29 mouse cellular contexts compared by ENCODE assay signal in genomic region chr2:173689835-173690234, GRCm38 (mm10). TPM values are rescaled to one million over a fixed set of nuclear protein-coding genes. Genes with fewer than 3 reads are reported as not detected.
DNase-seq lines count a peak whose midpoint lies in the region; ATAC-seq and TF ChIP-seq lines count a peak whose summit lies in the region.
"Had no signal": no experiment of that assay in that cellular context is flagged by ENCODE, and none has a peak within 500 bp of the region (broad histone marks: within the 10 kb centered on the region; RNA-seq: fewer than 3 reads in every experiment).

No protein-coding gene starts in this region.

- H3ac ChIP-seq in myocyte (ENCODE audit: control insufficient read depth, insufficient read length), result no peak overlapping the region

- peaks cover 8% of the 10 kb centered on the region; the same call in 1 of the 2 replicates for H3K4me1 ChIP-seq in liver, embryonic 12.5 days
- no peaks in the 10 kb centered on the region for H3K4me1 ChIP-seq in liver, embryonic 11.5 days (replicated peaks; ENCODE audit: control insufficient read depth, insufficient read depth, low read length)

- H3K79me2 ChIP-seq in myocyte (ENCODE audit: control insufficient read depth, insufficient read depth), result peaks cover 16% of the 10 kb centered on the region

- no peak overlapping the region for H3K9ac ChIP-seq in liver, embryonic 12.5 days
- no peak overlapping the region for H3K9ac ChIP-seq in liver, embryonic 11.5 days (ENCODE audit: low read depth, low read length)
- H3K9ac ChIP-seq: forebrain, embryonic 12.5 days; hindbrain, embryonic 15.5 days had no signal

- no peak overlapping the region for H3K27ac ChIP-seq in liver, embryonic 12.5 days
- H3K27ac ChIP-seq in liver, embryonic 11.5 days (ENCODE audit: low read depth, low read length), result no peak overlapping the region
- H3K27ac ChIP-seq: forebrain, embryonic 12.5 days; heart, embryonic 10.5 days; hindbrain, embryonic 15.5 days had no signal

- no peak for TF ChIP-seq POLR2A in myocyte (IDR thresholded peaks at IDR 0.05; ENCODE audit: insufficient read length, low read depth)

- ATAC-seq in liver, embryonic 12.5 days, result 0 out of 2 replicates have a peak, but pooled peaks have one; percentile 16
- ATAC-seq in liver, embryonic 11.5 days (replicated peaks; ENCODE audit: low FRiP score), result no peak
- ATAC-seq: activated CD4-positive, CD25-positive, alpha-beta regulatory T cell, adult 4 months; CD4-positive, CD25-positive, alpha-beta regulatory T cell, adult 4 months; forebrain, embryonic 16.5 days; Patski had no signal

- H3K9me3 ChIP-seq in liver, embryonic 12.5 days (replicated peaks), result no peaks in the 10 kb centered on the region
- no peaks in the 10 kb centered on the region for H3K9me3 ChIP-seq in liver, embryonic 11.5 days (ENCODE audit: control insufficient read depth, low read length)
- H3K9me3 ChIP-seq: forebrain, embryonic 12.5 days; heart, embryonic 10.5 days; hindbrain, embryonic 15.5 days had no signal

- no peak for DNase-seq in liver, embryonic 11.5 days (ENCODE audit: low spot score)
- DNase-seq in lung, postnatal 36 days, result peak; percentile 28
- no peak for DNase-seq in lung, postnatal 4 days
- peak; percentile 67 for DNase-seq in adipocyte (ENCODE audit: low spot score)
- no peak for DNase-seq in kidney, postnatal 10 days
- no peak for DNase-seq in layer of hippocampus, adult 18-20 months (ENCODE audit: low spot score in 2 of 2)
- DNase-seq: adrenal gland, adult 2 months; adrenal gland, postnatal 25 days; B cell, adult 2 months; cerebellum, adult 18-20 months; cerebellum, adult 9-11 months; gastrocnemius, postnatal 10 days; heart, adult 18-20 months; heart, postnatal 10 days had no signal

- no peak overlapping the region for H3K4me2 ChIP-seq in liver, embryonic 12.5 days
- no peak overlapping the region for H3K4me2 ChIP-seq in liver, embryonic 11.5 days
- H3K4me2 ChIP-seq in myocyte (ENCODE audit: low read depth), result peak overlapping the region; percentile 28
- H3K4me2 ChIP-seq: forebrain, embryonic 12.5 days; hindbrain, embryonic 15.5 days had no signal

- H3K27me3 ChIP-seq in liver, embryonic 12.5 days (replicated peaks), result no peaks in the 10 kb centered on the region
- H3K27me3 ChIP-seq in liver, embryonic 11.5 days (replicated peaks; ENCODE audit: control insufficient read depth, insufficient read depth, low read length), result no peaks in the 10 kb centered on the region
- H3K27me3 ChIP-seq in myocyte (ENCODE audit: control insufficient read depth, insufficient read depth, insufficient read length), result no peaks in the 10 kb centered on the region
- H3K27me3 ChIP-seq: forebrain, embryonic 12.5 days; hindbrain, embryonic 15.5 days; Patski had no signal

- H3K36me3 ChIP-seq in liver, embryonic 12.5 days, result peaks cover 44% of the 10 kb centered on the region
- peaks cover 12% of the 10 kb centered on the region for H3K36me3 ChIP-seq in liver, embryonic 11.5 days (ENCODE audit: control insufficient read depth, insufficient read depth, low read length)
- H3K36me3 ChIP-seq in myocyte (ENCODE audit: control insufficient read depth, insufficient read depth), result peaks cover 19% of the 10 kb centered on the region
- H3K36me3 ChIP-seq: hindbrain, embryonic 15.5 days had no signal

- H3K4me3 ChIP-seq in liver, embryonic 12.5 days, result no peak overlapping the region
- no peak overlapping the region for H3K4me3 ChIP-seq in liver, embryonic 11.5 days (ENCODE audit: low read depth, low read length)
- no peak overlapping the region for H3K4me3 ChIP-seq in myocyte
- H3K4me3 ChIP-seq: forebrain, embryonic 12.5 days; heart, embryonic 10.5 days; hindbrain, embryonic 15.5 days had no signal

TF ChIP-seq in myocyte, 11 proteins besides CTCF, POLR2A, EP300 and RAD21:
- TF ChIP-seq CEBPB (IDR thresholded peaks at IDR 0.05; ENCODE audit: insufficient read depth, poor library complexity, severe bottlenecking) (peak; percentile 97), REST (IDR thresholded peaks at IDR 0.05; ENCODE audit: insufficient read depth, insufficient read length) (no peak), TCF12 (IDR thresholded peaks at IDR 0.05; ENCODE audit: insufficient read depth, poor library complexity, severe bottlenecking) (peak; percentile 99), POLR2AphosphoS2 (IDR thresholded peaks at IDR 0.05; ENCODE audit: insufficient read length, low read depth) (no peak), SRF (IDR thresholded peaks at IDR 0.05; ENCODE audit: control insufficient read depth, insufficient read length, low read depth) (no peak), TCF3 (IDR thresholded peaks at IDR 0.05; ENCODE audit: insufficient read length, low read depth) (peak; percentile 94), E2F4 (IDR thresholded peaks at IDR 0.05; ENCODE audit: insufficient read depth) (no peak), MAX (IDR thresholded peaks at IDR 0.05; ENCODE audit: low read depth) (peak; percentile 68), MYOG (IDR thresholded peaks at IDR 0.05; ENCODE audit: control insufficient read depth in 1 of 3, insufficient read depth in 1 of 3, insufficient read length in 2 of 3, low read depth in 2 of 3) (peak; percentile 47 to 96 (median 94)), USF1 (IDR thresholded peaks at IDR 0.05; ENCODE audit: low read depth) (no peak), MYOD1 (IDR thresholded peaks at IDR 0.05; ENCODE audit: control insufficient read depth in 1 of 3, insufficient read length in 2 of 3, low read depth in 2 of 3) (peak; percentile 96 to 100 (median 99))

RNA-seq across cellular contexts. Expression of gene 1700010B08Rik, which starts 29.4 kb away (rescaled TPM):
- not detected in 2 replicates for polyA plus RNA-seq in liver, embryonic 12.5 days (2016; fragmentation: Nextera tagmentation; extraction: Ambion mirVana)
- not detected in 2 replicates for polyA plus RNA-seq in liver, embryonic 11.5 days (2014; fragmentation: Nextera tagmentation; extraction: Ambion mirVana)
- 0.05 TPM for polyA plus RNA-seq in myocyte (2012; fragmentation: generic; extraction: Trizol)
- not detected for total RNA-seq in layer of hippocampus, adult 18-20 months (2021)
- total RNA-seq: adrenal gland, adult 2 months; adrenal gland, postnatal 25 days; gastrocnemius, postnatal 10 days; gastrocnemius, postnatal 4 days; heart, adult 18-20 months; heart, postnatal 10 days; hematopoietic stem cell, adult 5-6 weeks; MEL had no signal
- polyA plus RNA-seq: activated CD4-positive, CD25-positive, alpha-beta regulatory T cell, adult 4 months; adrenal gland, adult 2 months; CD4-positive, CD25-positive, alpha-beta regulatory T cell, adult 4 months; embryonic facial prominence, embryonic 11.5 days; forebrain, embryonic 12.5 days; forebrain, embryonic 16.5 days; frontal cortex, adult 2 months; heart, embryonic 10.5 days; heart, embryonic 14.5 days; hindbrain, embryonic 15.5 days; Patski had no signal

RNA-seq across cellular contexts. Expression of gene Rab22a, which starts 30.3 kb away (rescaled TPM):
- 21.5 and 25.6 TPM in 2 replicates for polyA plus RNA-seq in liver, embryonic 12.5 days (2016; fragmentation: Nextera tagmentation; extraction: Ambion mirVana)
- 26.7 and 26.8 TPM in 2 replicates for polyA plus RNA-seq in liver, embryonic 11.5 days (2014; fragmentation: Nextera tagmentation; extraction: Ambion mirVana)
- polyA plus RNA-seq in myocyte (2012; fragmentation: generic; extraction: Trizol), result 28.2 TPM
- total RNA-seq in layer of hippocampus, adult 18-20 months (2021), result 10 to 100 TPM; 24.2 to 29.8 TPM

RNA-seq across cellular contexts. Expression of gene Vapb, which starts 47.5 kb away (rescaled TPM):
- 7.3 and 8.9 TPM in 2 replicates for polyA plus RNA-seq in liver, embryonic 12.5 days (2016; fragmentation: Nextera tagmentation; extraction: Ambion mirVana)
- 10.7 and 10.9 TPM in 2 replicates for polyA plus RNA-seq in liver, embryonic 11.5 days (2014; fragmentation: Nextera tagmentation; extraction: Ambion mirVana)
- polyA plus RNA-seq in myocyte (2012; fragmentation: generic; extraction: Trizol), result 53.8 TPM
- total RNA-seq in layer of hippocampus, adult 18-20 months (2021), result 100 to 1,000 TPM; 116 to 127 TPM

Comparison
In these comparisons a context has a peak if more than half of its experiments do, and no peak if none do; other contexts are left out.
1. DNase-seq: peak in lung, postnatal 36 days (single experiment) and adipocyte (single experiment); none in liver, embryonic 11.5 days (single experiment), lung, postnatal 4 days (0 of 2), kidney, postnatal 10 days (single experiment) and layer of hippocampus, adult 18-20 months (0 of 2).